Comparison of ENCODE assay signal across 9 mouse cellular contexts in the genomic region with DNA sequence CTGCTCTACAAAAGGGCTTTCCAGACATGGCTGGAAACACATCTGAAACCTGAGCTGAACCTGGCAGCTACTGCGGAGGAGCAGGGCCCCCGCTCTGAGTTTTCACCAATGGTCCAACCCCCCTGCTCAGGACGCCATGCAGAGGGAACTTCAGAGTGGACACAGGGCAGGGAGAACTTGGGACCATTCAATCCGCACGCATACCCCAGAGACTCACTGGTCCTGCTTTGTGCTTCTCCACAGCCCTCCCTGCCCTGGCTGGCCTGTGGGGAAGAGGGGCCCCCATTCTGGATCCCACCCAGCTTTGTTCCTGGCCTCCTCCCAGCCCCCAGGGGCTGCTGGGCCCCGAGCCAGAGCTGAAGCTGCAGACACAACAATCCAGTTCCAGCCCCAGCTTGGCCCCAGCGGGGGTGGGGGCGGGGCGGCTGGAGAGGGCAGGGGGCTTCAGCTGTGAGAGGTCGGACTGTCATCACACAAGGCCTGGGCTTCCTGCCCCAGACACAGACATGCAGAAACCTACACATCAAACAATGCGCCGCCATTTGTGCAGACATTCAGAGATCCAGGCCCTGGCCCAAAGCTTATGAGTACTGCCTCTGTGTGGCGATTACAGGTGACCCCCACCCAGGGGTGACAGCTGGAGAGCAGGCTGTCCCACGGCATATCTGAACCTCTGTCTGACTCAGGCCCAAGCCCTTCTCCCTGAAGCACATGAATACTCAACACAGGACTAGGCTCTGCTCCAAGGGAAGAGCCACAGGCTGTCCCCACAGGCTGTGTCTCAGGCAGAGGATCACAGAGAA. TPM values are rescaled to one million over a fixed set of nuclear protein-coding genes. Genes with fewer than 3 reads are reported as not detected.
DNase-seq lines count a peak whose midpoint lies in the region; ATAC-seq and TF ChIP-seq lines count a peak whose summit lies in the region.
"Had no signal": no experiment of that assay in that cellular context is flagged by ENCODE, and none has a peak within 500 bp of the region (broad histone marks: within the 10 kb centered on the region; RNA-seq: fewer than 3 reads in every experiment).

No protein-coding gene starts in this region.

- no peak overlapping the region for H3K4me3 ChIP-seq in hindbrain, postnatal 0 days (ENCODE audit: low read length)
- H3K4me3 ChIP-seq in midbrain, embryonic 14.5 days (replicated peaks; ENCODE audit: low read depth, low read length): no peak overlapping the region

- no peaks in the 10 kb centered on the region for H3K9me3 ChIP-seq in hindbrain, postnatal 0 days (ENCODE audit: low read length)
- H3K9me3 ChIP-seq in midbrain, embryonic 14.5 days (ENCODE audit: control insufficient read depth, low read length): no peaks in the 10 kb centered on the region

- H3K4me2 ChIP-seq in hindbrain, postnatal 0 days (ENCODE audit: low read depth, low read length): peak overlapping the region; percentile 11; the same call in 1 of the 2 replicates
- H3K4me2 ChIP-seq in midbrain, embryonic 14.5 days (ENCODE audit: low read length): 0 out of 2 replicates have a peak overlapping the region, but pooled peaks have one; percentile 6

- no peaks in the 10 kb centered on the region for H3K27me3 ChIP-seq in hindbrain, postnatal 0 days (ENCODE audit: insufficient read depth, low read length)
- H3K27me3 ChIP-seq in midbrain, embryonic 14.5 days (ENCODE audit: control insufficient read depth, insufficient read depth, low read length): no peaks in the 10 kb centered on the region

- H3K36me3 ChIP-seq in hindbrain, postnatal 0 days (ENCODE audit: insufficient read depth, low read length): peaks cover 9% of the 10 kb centered on the region; the same call in 1 of the 2 replicates
- H3K36me3 ChIP-seq in midbrain, embryonic 14.5 days (ENCODE audit: control insufficient read depth, insufficient read depth, low read length): peaks cover 61% of the 10 kb centered on the region

- peaks cover 13% of the 10 kb centered on the region; the same call in 1 of the 2 replicates for H3K4me1 ChIP-seq in hindbrain, postnatal 0 days (ENCODE audit: insufficient read depth, low read length)
- H3K4me1 ChIP-seq in midbrain, embryonic 14.5 days (ENCODE audit: control insufficient read depth, insufficient read depth, low read length): peaks cover 22% of the 10 kb centered on the region

- peak; percentile 62 for DNase-seq in cerebellum, adult 11-12 months
- no peak for DNase-seq in cerebellum, adult 9-10 months
- peak; percentile 48 for DNase-seq in NIH3T3 (ENCODE audit: low read depth)
- DNase-seq in forelimb bud, embryonic 11.5 days (ENCODE audit: low read depth, low spot score): peak; percentile 32
- DNase-seq in hindbrain, postnatal 0 days (ENCODE audit: low spot score): peak; percentile 85
- peak; percentile 84 for DNase-seq in midbrain, embryonic 14.5 days
- DNase-seq in urinary bladder, postnatal 25 days (ENCODE audit: low spot score): no peak
- no peak for DNase-seq in thymus, postnatal 36 days

- H3K9ac ChIP-seq in hindbrain, postnatal 0 days (replicated peaks; ENCODE audit: low read length): no peak overlapping the region; the same call in 1 of the 2 replicates
- H3K9ac ChIP-seq in midbrain, embryonic 14.5 days (replicated peaks; ENCODE audit: low read length): peak overlapping the region; percentile 24; the same call in 1 of the 2 replicates

- H3K27ac ChIP-seq in hindbrain, postnatal 0 days: peak overlapping the region; percentile 81
- peak overlapping the region; percentile 89 for H3K27ac ChIP-seq in midbrain, embryonic 14.5 days (replicated peaks; ENCODE audit: low read depth, low read length)
- H3K27ac ChIP-seq: macrophage had no signal

- ATAC-seq in hindbrain, postnatal 0 days: peak; percentile 81
- peak; percentile 70 for ATAC-seq in midbrain, embryonic 14.5 days (ENCODE audit: low FRiP score, low TSS enrichment)

- 12% methylated on average over 14 of the region's 14 CpGs for WGBS in hindbrain, postnatal 0 days
- 21% methylated on average over 14 of the region's 14 CpGs for WGBS in midbrain, embryonic 14.5 days

- no peak for TF ChIP-seq CTCF in hindbrain, postnatal 0 days (IDR thresholded peaks at IDR 0.05; ENCODE audit: low read depth)

RNA-seq across cellular contexts. Expression of a gene that starts 10.8 kb away (rescaled TPM):
- total RNA-seq in hindbrain, postnatal 0 days (2014; rRNA removed): 20.6 and 42.3 TPM in 2 replicates
- 92.0 and 99.5 TPM in 2 replicates for polyA plus RNA-seq in hindbrain, postnatal 0 days (2015; fragmentation: Nextera tagmentation; extraction: Ambion mirVana)
- 142 and 169 TPM in 2 replicates for polyA plus RNA-seq in midbrain, embryonic 14.5 days (2014; fragmentation: Nextera tagmentation; extraction: Ambion mirVana)
- polyA plus RNA-seq: macrophage had no signal

RNA-seq across cellular contexts. Expression of a gene that starts 34.3 kb away (rescaled TPM):
- total RNA-seq in hindbrain, postnatal 0 days (2014; rRNA removed): 408 and 435 TPM in 2 replicates
- polyA plus RNA-seq in hindbrain, postnatal 0 days (2015; fragmentation: Nextera tagmentation; extraction: Ambion mirVana): 151 and 166 TPM in 2 replicates
- polyA plus RNA-seq in midbrain, embryonic 14.5 days (2014; fragmentation: Nextera tagmentation; extraction: Ambion mirVana): 162 and 173 TPM in 2 replicates

RNA-seq across cellular contexts. Expression of a gene that starts 39.3 kb away (rescaled TPM):
- total RNA-seq in hindbrain, postnatal 0 days (2014; rRNA removed): 18.7 and 19.7 TPM in 2 replicates
- polyA plus RNA-seq in hindbrain, postnatal 0 days (2015; fragmentation: Nextera tagmentation; extraction: Ambion mirVana): 3.8 and 3.9 TPM in 2 replicates
- 7.2 and 7.4 TPM in 2 replicates for polyA plus RNA-seq in midbrain, embryonic 14.5 days (2014; fragmentation: Nextera tagmentation; extraction: Ambion mirVana)

RNA-seq across cellular contexts. Expression of a gene that starts 57.1 kb away (rescaled TPM):
- total RNA-seq in hindbrain, postnatal 0 days (2014; rRNA removed): 52.5 and 67.5 TPM in 2 replicates
- polyA plus RNA-seq in hindbrain, postnatal 0 days (2015; fragmentation: Nextera tagmentation; extraction: Ambion mirVana): 51.5 and 51.8 TPM in 2 replicates
- 38.4 and 43.3 TPM in 2 replicates for polyA plus RNA-seq in midbrain, embryonic 14.5 days (2014; fragmentation: Nextera tagmentation; extraction: Ambion mirVana)

Comparison
In these comparisons a context has a peak if more than half of its experiments do, and no peak if none do; other contexts are left out.
1. DNase-seq: peak in cerebellum, adult 11-12 months (single experiment), NIH3T3 (single experiment), forelimb bud, embryonic 11.5 days (single experiment), hindbrain, postnatal 0 days (single experiment) and midbrain, embryonic 14.5 days (single experiment); none in cerebellum, adult 9-10 months (single experiment), urinary bladder, postnatal 25 days (single experiment) and thymus, postnatal 36 days (0 of 2).